Mouse (Mus musculus) T-cell, adult 2 months (primary cell): ENCODE results near the gene Arap2.
A peak's percentile ranks its signal among the peaks of the same experiment; 100 is the strongest.

Source experiments
- DNase-seq: peaks from one replicate; pipeline ENCODE4 v3.0.0; 2022; ENCODE audit warnings: low spot score

Arap2 gene

GRCm38 (mm10) chr5:62765784-62766701, at the start of gene Arap2:
Gene Arap2, minus strand, starts transcription at chr5:62766159.
- peak; percentile 84 for DNase-seq

GRCm38 (mm10) chr5:62815741-62816140, 49.8 kb upstream of the Arap2 start:
- peak; percentile 81 for DNase-seq

GRCm38 (mm10) chr5:62814072-62814414, 48.1 kb upstream of the Arap2 start:
- no peak for DNase-seq

GRCm38 (mm10) chr5:62813402-62814071, 47.6 kb upstream of the Arap2 start, which contains the start of gene Dthd1:
Gene Dthd1, plus strand, starts transcription at chr5:62813823.
- no peak for DNase-seq

- no peak for DNase-seq
Observed at GRCm38 (mm10) chr5:62792776-62793175, 26.8 kb upstream of the Arap2 start.

- peak; percentile 77 for DNase-seq
Observed at GRCm38 (mm10) chr5:62790921-62791564, 25.1 kb upstream of the Arap2 start.

GRCm38 (mm10) chr5:62786809-62787208, 20.9 kb upstream of the Arap2 start:
- no peak for DNase-seq

- peak; percentile 88 for DNase-seq
Observed at GRCm38 (mm10) chr5:62778682-62779081, 12.7 kb upstream of the Arap2 start.

GRCm38 (mm10) chr5:62777804-62778203, 11.8 kb upstream of the Arap2 start:
- no peak for DNase-seq

- DNase-seq, result no peak
Observed at GRCm38 (mm10) chr5:62771775-62772599, 6.0 kb upstream of the Arap2 start.

- no peak for DNase-seq
Observed at GRCm38 (mm10) chr5:62765459-62765783, 538 bp downstream of the Arap2 start.

GRCm38 (mm10) chr5:62764161-62764560, 1.8 kb downstream of the Arap2 start:
- DNase-seq, result no peak

- no peak for DNase-seq
Observed at GRCm38 (mm10) chr5:62763046-62763445, 2.9 kb downstream of the Arap2 start.

- no peak for DNase-seq
Observed at GRCm38 (mm10) chr5:62762298-62762960, 3.5 kb downstream of the Arap2 start.

- no peak for DNase-seq
Observed at GRCm38 (mm10) chr5:62760791-62761504, 5.0 kb downstream of the Arap2 start.

- DNase-seq, result no peak
Observed at GRCm38 (mm10) chr5:62755808-62756527, 10.0 kb downstream of the Arap2 start.

GRCm38 (mm10) chr5:62752934-62753333, 13.0 kb downstream of the Arap2 start:
- peak; percentile 50 for DNase-seq

- peak; percentile 43 for DNase-seq
Observed at GRCm38 (mm10) chr5:62751692-62752091, 14.3 kb downstream of the Arap2 start.

GRCm38 (mm10) chr5:62748168-62748567, 17.8 kb downstream of the Arap2 start:
- DNase-seq, result no peak
